ENCODE assay signal across 8 mouse cellular contexts in the genomic region with DNA sequence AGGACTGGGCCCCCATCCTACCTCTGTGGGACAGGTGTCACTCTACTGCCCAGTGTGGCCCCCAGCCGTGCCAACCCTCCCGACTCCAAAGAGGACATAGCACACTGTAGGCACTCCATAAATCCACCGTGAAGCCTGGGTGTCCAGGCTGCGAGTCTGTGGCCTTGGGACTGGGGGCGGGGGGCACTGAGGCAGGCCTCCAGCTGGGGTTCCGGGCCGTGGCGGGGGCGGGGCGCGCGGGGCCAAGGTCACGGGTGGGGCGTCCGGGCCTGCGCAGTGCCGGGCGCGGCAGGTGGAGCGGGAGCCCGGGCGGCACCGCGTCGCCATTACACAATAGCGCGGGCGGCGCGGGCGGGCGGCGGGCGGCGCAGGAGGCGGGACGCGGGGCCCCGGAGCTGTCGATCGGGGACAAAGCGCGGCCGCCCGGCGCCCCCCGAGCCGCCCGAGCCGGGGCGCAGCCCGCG. TPM values are rescaled to one million over a fixed set of nuclear protein-coding genes. Genes with fewer than 3 reads are reported as not detected.
A peak's percentile ranks its signal among the peaks of the same experiment; 100 is the strongest.
DNase-seq lines count a peak whose midpoint lies in the region; ATAC-seq and TF ChIP-seq lines count a peak whose summit lies in the region.

A gene (plus strand): TSS at position 326 of the 464 bp plus-strand sequence.

- H3K79me2 ChIP-seq in CH12.LX (replicated peaks; ENCODE audit: control insufficient read depth, extremely low read depth, insufficient read depth, poor library complexity, severe bottlenecking): peaks cover 14% of the 10 kb centered on the region; the same call in 1 of the 2 replicates

- dilution Hi-C loops in CH12.LX (cut with MboI; ENCODE audit: extremely low pct_ligation_motif_present, extremely low pct_unique_long_range_greater_than_20kb, low sequenced_read_pairs): no loop called here

- H3K27me3 ChIP-seq in CH12.LX (replicated peaks): peaks cover 57% of the 10 kb centered on the region
- H3K27me3 ChIP-seq in forebrain, embryonic 12.5 days: peaks cover 26% of the 10 kb centered on the region
- H3K27me3 ChIP-seq in heart, postnatal 0 days (ENCODE audit: control insufficient read depth, insufficient read depth, low read length): no peaks in the 10 kb centered on the region
- no peaks in the 10 kb centered on the region for H3K27me3 ChIP-seq in neural tube, embryonic 15.5 days (replicated peaks)

- H3K9ac ChIP-seq in CH12.LX (ENCODE audit: insufficient read depth, low read depth): peak within 1 kb of the TSS; percentile 75
- H3K9ac ChIP-seq in forebrain, embryonic 12.5 days: peak within 1 kb of the TSS; percentile 99
- H3K9ac ChIP-seq in heart, postnatal 0 days (replicated peaks; ENCODE audit: low read depth, low read length): peak within 1 kb of the TSS; percentile 95
- peak within 1 kb of the TSS; percentile 96 for H3K9ac ChIP-seq in neural tube, embryonic 15.5 days (replicated peaks)

- no peak for TF ChIP-seq EP300 in CH12.LX (IDR thresholded peaks at IDR 0.05; ENCODE audit: low read length)
- TF ChIP-seq EP300 in heart, postnatal 0 days (IDR thresholded peaks at IDR 0.05; ENCODE audit: low read depth): no peak

- peak within 1 kb of the TSS; percentile 84 for H3K4me2 ChIP-seq in CH12.LX (ENCODE audit: insufficient read depth, low read depth, poor library complexity, severe bottlenecking)
- peak within 1 kb of the TSS; percentile 93 for H3K4me2 ChIP-seq in forebrain, embryonic 12.5 days
- peak within 1 kb of the TSS; percentile 93 for H3K4me2 ChIP-seq in heart, postnatal 0 days (ENCODE audit: low read depth, low read length)
- peak within 1 kb of the TSS; percentile 92 for H3K4me2 ChIP-seq in neural tube, embryonic 15.5 days

- peaks cover 5% of the 10 kb centered on the region for H3K9me3 ChIP-seq in CH12.LX (replicated peaks; ENCODE audit: low read length)
- no peaks in the 10 kb centered on the region for H3K9me3 ChIP-seq in forebrain, embryonic 12.5 days
- no peaks in the 10 kb centered on the region for H3K9me3 ChIP-seq in heart, postnatal 0 days (replicated peaks; ENCODE audit: control insufficient read depth, low read length)
- H3K9me3 ChIP-seq in neural tube, embryonic 15.5 days (replicated peaks): no peaks in the 10 kb centered on the region

- no peak for TF ChIP-seq RAD21 in CH12.LX (IDR thresholded peaks at IDR 0.05; ENCODE audit: low read depth, low read length)

- H3K4me3 ChIP-seq in CH12.LX (replicated peaks in 1 of 3; ENCODE audit: low read depth in 2 of 3, low read length in 2 of 3, poor library complexity in 1 of 3): peak within 1 kb of the TSS; percentile 47 to 80 (median 76)
- peak within 1 kb of the TSS; percentile 87 for H3K4me3 ChIP-seq in bone marrow macrophage, adult 2 months (ENCODE audit: insufficient read depth, low read length)
- H3K4me3 ChIP-seq in forebrain, embryonic 12.5 days (replicated peaks): peak within 1 kb of the TSS; percentile 90
- peak within 1 kb of the TSS; percentile 97 for H3K4me3 ChIP-seq in heart, postnatal 0 days (ENCODE audit: low read depth, low read length)
- H3K4me3 ChIP-seq in neural tube, embryonic 15.5 days (replicated peaks): peak within 1 kb of the TSS; percentile 86

- peak within 1 kb of the TSS; percentile 30; the same call in 1 of the 2 replicates for H3K27ac ChIP-seq in CH12.LX (ENCODE audit: insufficient read depth, low read depth)
- peak within 1 kb of the TSS; percentile 73 for H3K27ac ChIP-seq in bone marrow macrophage, adult 2 months (ENCODE audit: insufficient read depth, low read depth, low read length)
- peak within 1 kb of the TSS; percentile 91 for H3K27ac ChIP-seq in forebrain, embryonic 12.5 days
- H3K27ac ChIP-seq in heart, postnatal 0 days (ENCODE audit: low read depth): peak within 1 kb of the TSS; percentile 95
- peak within 1 kb of the TSS; percentile 86 for H3K27ac ChIP-seq in neural tube, embryonic 15.5 days (replicated peaks)

- TF ChIP-seq CTCF in CH12.LX (conservative IDR thresholded peaks at IDR 0.05 in 1 of 2, IDR thresholded peaks at IDR 0.05 in 1 of 2; ENCODE audit: low read depth in 2 of 2, low read length in 2 of 2): no peak
- no peak for TF ChIP-seq CTCF in bone marrow macrophage, adult 2 months (IDR thresholded peaks at IDR 0.05; ENCODE audit: low read depth, low read length)
- TF ChIP-seq CTCF in heart, postnatal 0 days (IDR thresholded peaks at IDR 0.05; ENCODE audit: low read depth): no peak

- peaks cover 5 to 18% of the 10 kb centered on the region in 2 experiments; a peak in 3 of 4 replicates for H3K4me1 ChIP-seq in CH12.LX (ENCODE audit: control insufficient read depth in 1 of 2, insufficient read depth in 2 of 2)
- H3K4me1 ChIP-seq in bone marrow macrophage, adult 2 months (ENCODE audit: control insufficient read depth, insufficient read depth, low read length): peaks cover 11% of the 10 kb centered on the region
- H3K4me1 ChIP-seq in forebrain, embryonic 12.5 days: peaks cover 38% of the 10 kb centered on the region
- peaks cover 17% of the 10 kb centered on the region for H3K4me1 ChIP-seq in heart, postnatal 0 days (ENCODE audit: control insufficient read depth, insufficient read depth)
- H3K4me1 ChIP-seq in neural tube, embryonic 15.5 days: peaks cover 47% of the 10 kb centered on the region

- peak; percentile 75 for ATAC-seq in forebrain, embryonic 12.5 days (ENCODE audit: low FRiP score)
- peak; percentile 70 for ATAC-seq in heart, postnatal 0 days (ENCODE audit: insufficient read depth, low read depth)
- peak; percentile 73 for ATAC-seq in neural tube, embryonic 15.5 days (ENCODE audit: low FRiP score)

- peaks cover 0 to 4% of the 10 kb centered on the region in 2 experiments for H3K36me3 ChIP-seq in CH12.LX (replicated peaks in 1 of 2; ENCODE audit: control insufficient read depth in 1 of 2, insufficient read depth in 1 of 2, low read length in 1 of 2)
- peaks cover 5% of the 10 kb centered on the region for H3K36me3 ChIP-seq in forebrain, embryonic 12.5 days (replicated peaks)
- peaks cover 11% of the 10 kb centered on the region; the same call in 1 of the 2 replicates for H3K36me3 ChIP-seq in heart, postnatal 0 days (replicated peaks; ENCODE audit: control insufficient read depth, insufficient read depth, low read length)
- peaks cover 6% of the 10 kb centered on the region for H3K36me3 ChIP-seq in neural tube, embryonic 15.5 days

- peak; percentile 28; the same call in 1 of the 2 replicates for TF ChIP-seq POLR2A in CH12.LX (IDR thresholded peaks at IDR 0.05; ENCODE audit: low read depth, low read length)
- no peak for TF ChIP-seq POLR2A in bone marrow macrophage, adult 2 months (IDR thresholded peaks at IDR 0.05; ENCODE audit: borderline replicate concordance, low read depth, low read length)

- 1% methylated on average over 18 of the region's 53 CpGs for WGBS in forebrain, embryonic 12.5 days
- under 1% methylated on average over 30 of the region's 53 CpGs for WGBS in heart, postnatal 0 days
- under 1% methylated on average over 31 of the region's 53 CpGs for WGBS in neural tube, embryonic 15.5 days

- no peak for DNase-seq in CH12.LX (ENCODE audit: extremely low read depth)
- DNase-seq in heart, postnatal 0 days (ENCODE audit: low spot score): peak; percentile 43
- peak; percentile 84 to 95 for DNase-seq in kidney, postnatal 25 days
- peak; percentile 84 to 89 for DNase-seq in lung, adult 18-20 months
- peak; percentile 80 to 84 for DNase-seq in thymus, postnatal 10 days (ENCODE audit: low spot score in 2 of 2)

- in situ Hi-C loops in CH12.LX (cut with MboI; ENCODE audit: low pct_ligation_motif_present, low pct_unique_long_range_greater_than_20kb, low sequenced_read_pairs): no loop called here

TF ChIP-seq in CH12.LX, 34 proteins besides CTCF, POLR2A, EP300 and RAD21:
- TF ChIP-seq SIN3A (IDR thresholded peaks at IDR 0.05; ENCODE audit: low read length) (no peak), NELFE (IDR thresholded peaks at IDR 0.05; ENCODE audit: low read depth, low read length) (no peak), NRF1 (IDR thresholded peaks at IDR 0.05; ENCODE audit: low read depth, low read length) (peak; percentile 74)
TF ChIP-seq in CH12.LX: peak in this region for 1.

RNA-seq across cellular contexts. Expression of the gene that starts here (rescaled TPM):
- 93.5 and 114 TPM in 2 replicates for total RNA-seq in CH12.LX (2012; rRNA removed)
- 7.3 and 11.5 TPM in 2 replicates for total RNA-seq in CH12.LX (2014; rRNA removed)
- 23.4 and 25.1 TPM in 2 replicates for polyA plus RNA-seq in CH12.LX (2012; ENCODE audit: insufficient read length, low read depth)
- 478 and 551 TPM in 2 replicates for polyA plus RNA-seq in bone marrow macrophage, adult 2 months (2012; ENCODE audit: insufficient read depth, insufficient read length, missing spikeins)
- polyA plus RNA-seq in forebrain, embryonic 12.5 days (2016; fragmentation: Nextera tagmentation; extraction: Ambion mirVana): 520 TPM in 2 replicates
- 851 and 870 TPM in 2 replicates for total RNA-seq in heart, postnatal 0 days (2014; rRNA removed; ENCODE audit: low replicate concordance)
- 765 and 767 TPM in 2 replicates for polyA plus RNA-seq in heart, postnatal 0 days (2015; fragmentation: Nextera tagmentation; extraction: Ambion mirVana)
- 771 and 825 TPM in 2 replicates for polyA plus RNA-seq in neural tube, embryonic 15.5 days (2015; fragmentation: Nextera tagmentation; extraction: Ambion mirVana)

Comparison
In these comparisons a context has a peak if more than half of its experiments do, and no peak if none do; other contexts are left out.
1. RNA of the gene that starts here (polyA plus RNA-seq): 771 to 825 TPM in neural tube, embryonic 15.5 days, 765 to 767 TPM in heart, postnatal 0 days, 478 to 551 TPM in bone marrow macrophage, adult 2 months and 520 TPM in forebrain, embryonic 12.5 days; 23.4 to 25.1 TPM in CH12.LX; every median in the first group is over 10 times any median in the second.
2. H3K27ac ChIP-seq: peak in every context shown above with its lines; median percentile 95 in heart, postnatal 0 days; 91 in forebrain, embryonic 12.5 days; 86 in neural tube, embryonic 15.5 days; 73 in bone marrow macrophage, adult 2 months; 30 in CH12.LX.
3. Peak in every context shown above with its lines, with median percentiles within 50 percentile points of each other: H3K4me2 ChIP-seq, H3K4me3 ChIP-seq, H3K9ac ChIP-seq and ATAC-seq.